Mouse (Mus musculus): Measurements from ENCODE around the gene Hdgfl3.

Gene Hdgfl3

GRCm38 (mm10) chr7:81856221-81856620, 78.1 kb downstream of the Hdgfl3 start:
- CTCF ChIA-PET = no interaction called here

- CTCF ChIA-PET = no interaction called here
These were observed 78.6 kb downstream of the Hdgfl3 start, which contains the start of gene Gm10160 for GRCm38 (mm10) chr7:81855694-81856093. Gm10160 (minus strand) TSS chr7:81855794.

DNA sequence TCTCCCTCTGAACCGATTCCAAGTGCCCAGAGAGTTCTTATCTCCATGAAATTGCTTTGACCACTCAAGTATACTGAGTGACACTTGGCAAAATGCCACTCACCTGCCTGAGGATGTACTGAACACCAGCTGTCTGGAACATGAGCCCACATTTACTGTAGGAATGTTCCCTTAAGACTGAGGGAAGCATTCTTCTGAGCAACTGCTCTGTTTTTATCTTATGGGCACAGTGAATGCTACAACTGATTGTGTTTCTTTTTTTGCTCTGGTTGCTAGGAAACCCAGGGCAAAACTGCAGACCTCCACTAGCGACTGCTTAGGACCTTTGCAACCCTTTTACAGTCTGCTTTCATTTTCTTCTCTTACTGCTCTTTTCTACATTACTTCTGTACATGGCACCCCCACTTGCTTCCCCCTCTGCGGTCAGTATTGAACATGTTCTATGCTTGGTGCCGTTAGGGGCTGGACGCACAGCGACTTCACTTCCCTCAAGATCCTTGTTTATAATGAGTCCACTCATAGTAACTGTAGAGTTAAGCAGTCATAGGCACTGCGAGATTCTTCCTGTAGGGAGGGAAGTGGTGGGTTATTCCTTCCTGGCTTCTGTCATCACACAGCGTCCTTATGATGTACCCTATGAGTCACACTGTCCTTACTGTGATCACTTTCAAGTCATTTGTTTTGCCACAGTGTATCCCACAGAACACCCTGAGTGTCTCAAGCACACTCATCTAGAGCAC, 79.5 kb downstream of the Hdgfl3 start:
- CTCF ChIA-PET = no interaction called here

DNA sequence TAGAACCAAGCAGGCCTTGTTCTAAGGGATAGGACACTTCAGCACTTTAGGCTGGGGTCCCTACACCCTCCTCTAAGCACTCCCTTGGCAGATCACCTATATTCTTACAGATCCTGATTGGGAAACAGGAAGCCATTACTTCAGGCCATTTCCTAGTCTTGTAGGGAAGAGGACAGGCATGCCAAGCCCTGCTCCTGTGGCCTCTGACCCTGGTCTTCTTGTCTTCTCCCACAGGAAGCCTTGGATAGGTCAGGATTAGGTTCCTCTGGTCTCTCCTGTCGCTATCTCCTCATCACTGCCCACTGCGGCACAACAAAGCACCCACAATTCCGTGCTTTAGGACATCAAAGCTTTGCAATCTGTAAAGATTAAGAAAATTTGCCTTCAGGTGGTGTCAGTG, 82.6 kb downstream of the Hdgfl3 start:
- CTCF ChIA-PET = no interaction called here

- CTCF ChIA-PET = no interaction called here
These were observed 84.1 kb downstream of the Hdgfl3 start for GRCm38 (mm10) chr7:81850171-81850570.

DNA sequence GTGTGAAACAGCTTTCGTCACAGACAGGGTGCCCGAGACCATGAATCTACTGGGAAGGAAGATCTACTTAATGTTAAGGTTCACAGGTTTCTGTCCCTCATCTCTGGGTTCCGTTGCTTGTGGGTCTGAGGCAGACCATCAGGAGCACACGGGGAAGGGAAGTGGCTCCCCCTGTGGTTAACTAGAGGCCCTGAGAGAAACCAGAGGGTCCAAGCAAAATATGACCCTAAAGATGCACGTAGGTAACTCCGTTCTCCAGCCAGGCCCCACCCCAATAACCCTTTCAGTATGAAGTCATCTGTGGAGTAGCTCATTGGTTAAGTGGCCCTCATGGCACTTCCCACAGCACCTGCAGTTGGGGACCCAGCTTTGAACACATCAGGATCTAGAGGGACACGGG, 84.6 kb downstream of the Hdgfl3 start:
- CTCF ChIA-PET = no interaction called here

DNA sequence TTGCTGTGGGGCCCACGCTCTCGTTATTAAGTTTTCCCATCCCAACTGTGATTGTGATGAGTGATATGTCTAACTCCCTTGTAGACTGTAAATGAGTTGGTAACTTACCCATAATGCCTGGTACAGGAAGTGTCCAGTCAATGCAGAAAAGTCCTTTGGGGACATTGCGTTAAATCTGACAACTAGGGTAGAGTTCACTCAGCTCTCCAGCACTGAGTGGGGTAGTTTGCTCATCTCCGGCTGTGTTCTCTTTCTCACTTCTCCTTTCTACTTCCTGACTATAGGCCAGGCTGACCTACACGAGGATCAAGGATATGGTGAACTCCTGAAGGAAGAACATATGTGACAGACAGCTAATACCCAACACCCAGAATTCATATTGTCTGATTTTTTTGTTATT, 85.1 kb downstream of the Hdgfl3 start:
- CTCF ChIA-PET = no interaction called here

- CTCF ChIA-PET = interaction anchor here (0.9 kb wide), 1 partner anchor 10 kb away, joined by 3 read pairs; no protein-coding TSS in a partner anchor
These were observed 86.5 kb downstream of the Hdgfl3 start for GRCm38 (mm10) chr7:81847777-81848176.

- CTCF ChIA-PET = interaction anchor here (0.6 kb wide), 1 partner anchor 113 kb away, joined by 4 read pairs; no protein-coding TSS in a partner anchor
These were observed 87.3 kb downstream of the Hdgfl3 start for GRCm38 (mm10) chr7:81847010-81847409.

- CTCF ChIA-PET = no interaction called here
These were observed 88.3 kb downstream of the Hdgfl3 start for GRCm38 (mm10) chr7:81846008-81846407.

GRCm38 (mm10) chr7:81845313-81845712, 89.0 kb downstream of the Hdgfl3 start:
- CTCF ChIA-PET = interaction anchor here (0.5 kb wide), 1 partner anchor 87 kb away, joined by 3 read pairs; no protein-coding TSS in a partner anchor

GRCm38 (mm10) chr7:81844801-81845200, 89.5 kb downstream of the Hdgfl3 start:
- CTCF ChIA-PET = no interaction called here

GRCm38 (mm10) chr7:81843903-81844302, 90.4 kb downstream of the Hdgfl3 start:
- CTCF ChIA-PET = no interaction called here

DNA sequence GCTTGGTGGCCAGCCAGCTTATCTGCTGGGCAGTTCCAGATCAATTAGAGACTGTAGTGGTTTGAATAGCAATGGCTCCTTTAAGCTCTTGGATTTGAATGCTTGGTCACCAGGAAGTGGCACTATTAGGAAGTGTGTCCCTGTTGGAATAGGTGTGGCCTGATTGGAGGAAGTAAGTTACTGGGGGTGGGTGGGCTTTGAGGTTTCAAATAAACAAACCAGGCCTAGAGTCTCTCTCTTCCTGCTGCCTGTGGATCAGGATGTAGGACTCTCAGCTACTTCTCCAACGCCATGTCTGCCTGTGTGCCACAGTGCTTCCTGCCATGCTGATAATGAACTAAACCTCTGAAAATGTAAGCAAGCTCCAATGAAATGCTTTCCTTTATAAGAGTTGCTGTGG, 91.3 kb downstream of the Hdgfl3 start:
- CTCF ChIA-PET = no interaction called here

DNA sequence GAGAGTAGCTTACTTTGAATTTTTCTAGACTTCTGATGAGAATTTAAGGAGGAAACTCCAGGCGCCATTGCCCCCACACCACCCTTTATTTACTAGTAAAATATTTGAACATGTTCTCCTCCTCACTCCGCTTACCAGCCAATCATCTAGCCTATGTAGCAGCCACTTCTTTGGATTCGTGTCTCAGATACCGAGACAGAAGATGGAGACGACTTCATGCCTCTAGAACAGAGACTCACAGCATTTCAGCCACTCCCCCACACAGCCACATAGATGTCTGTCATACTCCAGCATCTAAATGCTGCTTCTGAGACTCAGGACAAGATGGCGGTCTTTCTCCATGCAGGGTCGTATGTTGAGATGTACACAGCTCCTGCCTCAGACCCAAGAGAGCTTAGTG, 92.1 kb downstream of the Hdgfl3 start:
- CTCF ChIA-PET = no interaction called here

GRCm38 (mm10) chr7:81841439-81841838, 92.8 kb downstream of the Hdgfl3 start:
- CTCF ChIA-PET = no interaction called here

DNA sequence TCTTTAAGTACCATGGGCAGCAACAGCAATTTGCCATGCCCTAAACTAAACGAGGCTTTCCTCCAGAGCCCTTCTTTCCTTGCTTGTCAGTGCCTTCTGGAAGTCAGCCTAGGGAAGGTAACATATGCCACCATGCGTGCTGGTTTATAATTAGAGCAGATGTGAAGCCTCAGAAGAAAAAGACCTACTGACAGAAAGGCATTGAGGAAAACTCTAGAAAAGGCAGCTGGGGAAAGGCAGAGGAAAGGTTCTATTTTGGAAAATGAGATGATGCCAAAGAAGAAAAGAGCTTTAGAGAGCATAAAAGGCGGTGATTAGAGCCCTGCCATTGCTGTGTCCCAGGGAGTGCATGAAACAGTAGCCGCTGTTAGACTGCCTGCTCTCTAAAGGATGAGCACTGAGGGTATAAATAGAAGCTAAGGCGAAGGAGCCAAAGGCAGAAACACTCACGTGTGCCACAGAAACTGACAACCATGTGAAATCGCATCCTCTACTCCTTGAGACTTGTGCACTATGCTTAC, 93.6 kb downstream of the Hdgfl3 start:
- CTCF ChIA-PET = no interaction called here

DNA sequence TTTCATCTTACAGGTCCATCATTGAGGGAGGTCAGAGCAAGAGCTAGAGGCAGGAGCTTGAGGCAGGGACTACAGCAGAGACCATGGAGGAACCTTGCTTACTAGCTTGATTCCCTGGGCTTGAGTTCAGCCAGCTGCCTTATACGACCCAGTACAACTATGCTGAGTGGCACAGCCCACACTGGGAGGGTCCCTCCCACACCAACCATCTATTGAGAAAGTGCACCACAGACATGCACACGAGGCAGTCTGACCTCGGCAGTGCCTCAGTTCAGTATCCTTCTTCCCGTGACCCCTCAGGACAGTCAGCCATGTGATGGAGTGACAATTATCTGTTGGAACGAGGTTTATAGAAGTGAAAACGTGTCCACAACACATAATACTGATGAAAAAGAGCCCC, 94.5 kb downstream of the Hdgfl3 start:
- CTCF ChIA-PET = no interaction called here

DNA sequence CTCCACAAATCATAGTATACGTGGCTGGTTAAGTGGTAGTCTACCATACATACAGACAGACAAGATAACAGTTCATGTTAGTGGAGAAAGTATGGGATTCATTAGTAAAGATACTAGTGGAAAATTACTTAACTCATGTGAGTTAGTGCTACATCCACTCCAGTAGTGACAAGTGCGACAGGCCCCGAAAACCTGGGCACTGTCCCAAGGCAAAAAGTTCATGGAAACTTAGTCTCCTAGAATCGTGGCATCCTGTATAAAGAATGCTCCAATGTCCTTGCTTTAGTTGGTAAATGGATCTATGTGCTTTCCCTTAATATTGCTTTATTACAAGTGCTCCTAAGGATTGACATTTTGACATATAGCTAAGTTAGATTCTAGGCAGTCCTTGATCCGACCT, 96.5 kb downstream of the Hdgfl3 start:
- CTCF ChIA-PET = interaction anchor here (0.7 kb wide), 2 partner anchors 11 to 39 kb away, joined by 4 read pairs; no protein-coding TSS in a partner anchor

- CTCF ChIA-PET = no interaction called here
These were observed 98.8 kb downstream of the Hdgfl3 start for GRCm38 (mm10) chr7:81835430-81835829.

DNA sequence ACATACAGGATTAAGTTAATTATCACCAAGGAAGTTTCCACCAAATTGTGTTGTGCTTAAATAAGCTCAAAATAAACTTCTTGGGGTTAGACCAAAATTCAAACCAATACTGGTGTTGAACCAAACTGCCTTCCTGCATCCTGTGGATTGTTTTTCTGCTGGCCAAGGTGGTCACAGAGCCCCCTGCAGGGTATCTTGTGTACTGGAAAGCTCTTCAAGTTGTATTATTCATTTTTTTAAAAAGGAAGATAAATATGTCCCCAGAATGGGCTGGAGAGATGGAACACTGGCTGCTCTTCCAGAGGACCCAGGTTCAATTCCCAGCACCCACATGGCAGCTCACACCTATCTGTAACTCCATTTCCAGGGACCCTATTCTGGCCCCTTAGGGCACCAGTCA, 99.4 kb downstream of the Hdgfl3 start:
- CTCF ChIA-PET = no interaction called here

Measured in spleen, embryonic (tissue).